Comparison of ENCODE assay signal across 35 mouse cellular contexts in the genomic region with DNA sequence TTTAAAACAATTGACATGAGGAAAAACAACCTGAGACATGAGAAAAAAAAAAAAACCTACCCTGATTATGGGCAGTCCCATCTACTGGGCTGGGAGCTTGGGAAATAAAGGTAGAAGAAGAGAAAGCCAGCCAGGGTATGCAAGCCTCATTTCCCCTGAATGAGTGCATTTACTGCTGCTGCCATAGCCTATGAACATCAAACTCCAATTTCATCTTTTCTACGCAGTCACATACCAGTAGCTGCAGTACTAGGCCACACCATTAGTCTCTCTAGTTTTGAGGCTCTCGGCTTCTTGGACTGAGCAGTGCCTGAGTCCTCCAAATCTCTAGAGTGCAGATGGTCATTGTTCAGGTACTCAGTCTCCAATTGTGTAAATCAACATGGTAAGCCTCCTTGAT.
"Had no signal": no experiment of that assay in that cellular context is flagged by ENCODE, and none has a peak within 500 bp of the region (broad histone marks: within the 10 kb centered on the region; RNA-seq: fewer than 3 reads in every experiment).

No protein-coding gene starts in this region.

- ATAC-seq: hindbrain, embryonic 16.5 days; hindbrain, postnatal 0 days; inflammation-experienced regulatory T-cells, adult 6 months; intestine, embryonic 15.5 days; intestine, embryonic 16.5 days; intestine, postnatal 0 days had no signal

- H3K4me3 ChIP-seq: heart, embryonic 10.5 days; heart, embryonic 12.5 days; heart, embryonic 13.5 days; heart, embryonic 15.5 days; hindbrain, embryonic 10.5 days; hindbrain, embryonic 12.5 days; hindbrain, embryonic 13.5 days; hindbrain, embryonic 15.5 days; intestine, embryonic 15.5 days; kidney, embryonic 15.5 days; layer of hippocampus, adult 2 months had no signal

- DNase-seq: heart, postnatal 10 days; heart, postnatal 14 days; heart, postnatal 36 days; heart, postnatal 4 days; kidney, adult 11 months; kidney, adult 18-20 months; kidney, adult 2 months; kidney, adult 8-10 months; kidney, adult 9 months; kidney, postnatal 10 days; kidney, postnatal 14 days; kidney, postnatal 25 days; kidney, postnatal 36 days; kidney, postnatal 4 days; layer of hippocampus, adult 9-11 months; layer of hippocampus, postnatal 36 days had no signal

- H3K4me2 ChIP-seq: heart, embryonic 11.5 days; heart, embryonic 12.5 days; heart, embryonic 13.5 days; heart, embryonic 15.5 days; hindbrain, embryonic 12.5 days; hindbrain, embryonic 13.5 days; hindbrain, embryonic 14.5 days; hindbrain, embryonic 15.5 days; intestine, embryonic 15.5 days; kidney, embryonic 15.5 days had no signal

- H3K27ac ChIP-seq: heart, embryonic 10.5 days; heart, embryonic 13.5 days; heart, embryonic 15.5 days; hindbrain, embryonic 10.5 days; hindbrain, embryonic 12.5 days; hindbrain, embryonic 13.5 days; hindbrain, embryonic 14.5 days; hindbrain, embryonic 15.5 days; hindbrain, postnatal 0 days; intestine, embryonic 15.5 days; kidney, embryonic 15.5 days; kidney, postnatal 0 days; layer of hippocampus, adult 2 months had no signal

- H3K9ac ChIP-seq: heart, embryonic 12.5 days; heart, embryonic 13.5 days; heart, embryonic 15.5 days; hindbrain, embryonic 12.5 days; hindbrain, embryonic 13.5 days; hindbrain, embryonic 14.5 days; hindbrain, embryonic 15.5 days; intestine, embryonic 15.5 days; kidney, embryonic 15.5 days had no signal

- H3K27me3 ChIP-seq: heart, embryonic 13.5 days; hindbrain, embryonic 12.5 days; hindbrain, embryonic 13.5 days; hindbrain, embryonic 15.5 days; intestine, embryonic 15.5 days; kidney, embryonic 15.5 days had no signal

- H3K36me3 ChIP-seq: heart, embryonic 10.5 days; heart, embryonic 12.5 days; heart, embryonic 13.5 days; heart, embryonic 15.5 days; hindbrain, embryonic 10.5 days; hindbrain, embryonic 12.5 days; hindbrain, embryonic 13.5 days; hindbrain, embryonic 15.5 days; intestine, embryonic 15.5 days; kidney, embryonic 15.5 days had no signal

- H3K9me3 ChIP-seq: heart, embryonic 10.5 days; heart, embryonic 12.5 days; heart, embryonic 13.5 days; heart, embryonic 15.5 days; hindbrain, embryonic 10.5 days; hindbrain, embryonic 12.5 days; hindbrain, embryonic 13.5 days; hindbrain, embryonic 15.5 days; intestine, embryonic 15.5 days; kidney, embryonic 15.5 days had no signal

- H3K4me1 ChIP-seq: heart, embryonic 13.5 days; intestine, embryonic 15.5 days had no signal
